Mouse (Mus musculus) CH12.LX (cell line): ENCODE results near the gene Srgap3.

Experiments
- CTCF ChIP-seq, 2 experiments: IDR thresholded peaks in 1 of 2; conservative IDR thresholded peaks in 1 of 2; 2 replicates each; pipeline ENCODE4 v1.5.1; 2011 to 2012; ENCODE audit warnings: low read depth in 2 of 2, low read length in 2 of 2, improper control_type of control experiment in 1 of 2, inconsistent platforms in 1 of 2, mild to moderate bottlenecking in 1 of 2, moderate library complexity in 1 of 2
- EP300 ChIP-seq: IDR thresholded peaks from 2 replicates; pipeline ENCODE4 v1.6.1; 2011; ENCODE audit warnings: low read length, improper control_type of control experiment
- GABPA ChIP-seq: IDR thresholded peaks from 2 replicates; pipeline ENCODE4 v1.6.1; 2012; ENCODE audit warnings: low read depth, low read length, improper control_type of control experiment, inconsistent platforms; ENCODE audit not compliant: insufficient replicate concordance
- HCFC1 ChIP-seq: IDR thresholded peaks from 2 replicates; pipeline ENCODE4 v1.6.1; 2012; ENCODE audit warnings: low read depth, mild to moderate bottlenecking, inconsistent platforms, low read length, improper control_type of control experiment
- MXI1 ChIP-seq: IDR thresholded peaks from 2 replicates; pipeline ENCODE4 v1.6.1; 2011; ENCODE audit warnings: mild to moderate bottlenecking, low read depth, low read length, improper control_type of control experiment
- POLR2A ChIP-seq: IDR thresholded peaks from 2 replicates; pipeline ENCODE4 v1.6.1; 2011; ENCODE audit warnings: low read depth, mild to moderate bottlenecking, improper control_type of control experiment, low read length
- POLR2AphosphoS2 ChIP-seq: IDR thresholded peaks from 2 replicates; pipeline ENCODE4 v1.6.1; 2011; ENCODE audit warnings: low read depth, low read length, improper control_type of control experiment

GRCm38 (mm10) chr6:112973786-112974720 lies 27.0 kb upstream of the Srgap3 start:
- no peak for TF ChIP-seq HCFC1
- TF ChIP-seq CTCF (conservative IDR thresholded peaks at IDR 0.05 in 1 of 2, IDR thresholded peaks at IDR 0.05 in 1 of 2; ENCODE audit: low read depth in 2 of 2, low read length in 2 of 2) = no peak
- no peak for TF ChIP-seq GABPA
- no peak for TF ChIP-seq MXI1
- TF ChIP-seq POLR2A = no peak
- TF ChIP-seq POLR2AphosphoS2 = no peak
- TF ChIP-seq EP300 = no peak
